Mouse (Mus musculus): ENCODE measurements around the gene Mgarp.

DNA sequence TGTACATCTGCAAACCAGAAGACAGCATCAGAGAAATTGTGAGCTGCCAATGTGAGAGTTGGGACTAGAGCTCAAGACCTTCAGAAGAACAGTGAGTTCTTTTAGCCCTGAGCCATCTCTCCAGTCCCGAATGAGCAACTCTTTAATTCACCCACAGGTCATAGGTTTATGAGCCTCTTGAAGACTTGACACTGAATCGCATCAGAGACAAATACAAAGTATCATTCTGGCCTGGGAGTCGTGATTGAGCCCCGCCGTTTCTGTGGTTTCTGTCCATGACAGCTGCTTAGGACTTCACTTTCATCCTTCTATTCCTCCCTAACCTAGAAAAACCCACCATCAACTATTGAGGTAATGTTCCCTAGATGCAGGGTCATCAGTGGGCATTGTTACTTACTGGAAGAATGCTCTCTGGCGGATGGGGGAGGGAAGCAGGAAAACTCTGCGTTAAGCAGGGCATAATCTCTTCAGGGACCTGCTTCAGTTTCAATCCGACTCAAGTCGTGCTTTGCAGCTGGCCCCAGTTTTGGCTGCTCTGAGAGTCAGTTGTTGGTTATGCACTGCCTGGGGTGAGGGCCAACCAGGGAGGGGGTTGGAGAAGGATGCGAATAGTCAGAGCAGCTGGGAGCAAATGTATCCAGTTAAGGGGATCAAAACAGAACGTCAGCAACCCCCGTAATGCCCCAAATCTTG, 10.0 kb downstream of the Mgarp start:
- TF ChIP-seq USF1 (IDR thresholded peaks at IDR 0.05; ENCODE audit: low read depth) (no peak), CTCF (IDR thresholded peaks at IDR 0.05; ENCODE audit: control insufficient read depth, insufficient read depth, insufficient read length) (no peak), FOSL1 (IDR thresholded peaks at IDR 0.05; ENCODE audit: insufficient read depth, low read length, poor library complexity, severe bottlenecking) (no peak), MYOG (IDR thresholded peaks at IDR 0.05; ENCODE audit: control insufficient read depth, extremely low read depth, insufficient read length) (no peak), MAX (IDR thresholded peaks at IDR 0.05) (no peak)
